Mouse (Mus musculus): ENCODE results near the gene Acp7. TPM values are rescaled to one million over a fixed set of nuclear protein-coding genes. Genes with fewer than 3 reads are reported as not detected.
"Not testable (repeated sequence)": the region's sequence is repeated elsewhere in the genome, so short reads cannot be mapped to it uniquely, and the experiment has no call there.

Gene Acp7
- polyA plus RNA-seq, 1 experiment from 2014 or later = 1.3 TPM

GRCm38 (mm10) chr7:28647016-28647415 lies 15.9 kb upstream of the Acp7 start:
- H3K36me3 ChIP-seq = no peaks in the 10 kb centered on the region
- no peak overlapping the region for H3K9ac ChIP-seq
- no peak overlapping the region for H3K27ac ChIP-seq (replicated peaks)
- no peak overlapping the region for H3K4me2 ChIP-seq (replicated peaks)
- 46% methylated on average over 7 of the region's 7 CpGs for WGBS
- no peaks in the 10 kb centered on the region for H3K9me3 ChIP-seq (replicated peaks)
- no peaks in the 10 kb centered on the region for H3K27me3 ChIP-seq
- ATAC-seq (ENCODE audit: insufficient number of reproducible peaks, low FRiP score, low TSS enrichment, low read depth) = no peak
- H3K4me1 ChIP-seq = no peaks in the 10 kb centered on the region
- no peak overlapping the region for H3K4me3 ChIP-seq (replicated peaks)

- Histone ChIP-seq H3K27me3 (no peaks in the 10 kb centered on the region), H3K27ac (replicated peaks) (no peak overlapping the region), H3K9me3 (replicated peaks) (no peaks in the 10 kb centered on the region), H3K4me2 (replicated peaks) (no peak overlapping the region), H3K36me3 (no peaks in the 10 kb centered on the region), H3K4me3 (replicated peaks) (no peak overlapping the region), H3K4me1 (no peaks in the 10 kb centered on the region), H3K9ac (no peak overlapping the region)
- 74% methylated on average over 2 of the region's 2 CpGs for WGBS
- ATAC-seq (ENCODE audit: insufficient number of reproducible peaks, low FRiP score, low TSS enrichment, low read depth) = no peak
Observed at GRCm38 (mm10) chr7:28645947-28646475, 14.9 kb upstream of the Acp7 start.

- Histone ChIP-seq H3K4me2 (replicated peaks) (no peak overlapping the region), H3K27ac (replicated peaks) (no peak overlapping the region), H3K27me3 (no peaks in the 10 kb centered on the region), H3K4me3 (replicated peaks) (no peak overlapping the region), H3K9ac (no peak overlapping the region), H3K4me1 (no peaks in the 10 kb centered on the region), H3K9me3 (replicated peaks) (no peaks in the 10 kb centered on the region), H3K36me3 (no peaks in the 10 kb centered on the region)
- 50% methylated on average over 6 of the region's 6 CpGs for WGBS
- no peak for ATAC-seq (ENCODE audit: insufficient number of reproducible peaks, low FRiP score, low TSS enrichment, low read depth)
Observed at GRCm38 (mm10) chr7:28645366-28645765, 14.2 kb upstream of the Acp7 start.

GRCm38 (mm10) chr7:28641546-28641945 lies 10.4 kb upstream of the Acp7 start:
- H3K4me3 ChIP-seq (replicated peaks) = no peak overlapping the region
- no peaks in the 10 kb centered on the region for H3K27me3 ChIP-seq
- H3K4me1 ChIP-seq = no peaks in the 10 kb centered on the region
- H3K4me2 ChIP-seq (replicated peaks) = no peak overlapping the region
- no peak for ATAC-seq (ENCODE audit: insufficient number of reproducible peaks, low FRiP score, low TSS enrichment, low read depth)
- no peak overlapping the region for H3K9ac ChIP-seq
- no peak overlapping the region for H3K27ac ChIP-seq (replicated peaks)
- no peaks in the 10 kb centered on the region for H3K36me3 ChIP-seq
- WGBS = 60% methylated on average over 8 of the region's 8 CpGs
- H3K9me3 ChIP-seq (replicated peaks) = no peaks in the 10 kb centered on the region

GRCm38 (mm10) chr7:28637511-28637910 lies 6.4 kb upstream of the Acp7 start:
- no peak overlapping the region for H3K4me3 ChIP-seq (replicated peaks)
- no peak overlapping the region for H3K4me2 ChIP-seq (replicated peaks)
- H3K9ac ChIP-seq = no peak overlapping the region
- 16% methylated on average over 8 of the region's 8 CpGs for WGBS
- ATAC-seq (ENCODE audit: insufficient number of reproducible peaks, low FRiP score, low TSS enrichment, low read depth) = no peak
- no peaks in the 10 kb centered on the region for H3K27me3 ChIP-seq
- no peaks in the 10 kb centered on the region for H3K4me1 ChIP-seq
- no peak overlapping the region for H3K27ac ChIP-seq (replicated peaks)
- H3K9me3 ChIP-seq (replicated peaks) = no peaks in the 10 kb centered on the region
- no peaks in the 10 kb centered on the region for H3K36me3 ChIP-seq

- Histone ChIP-seq H3K4me2 (replicated peaks) (no peak overlapping the region), H3K27ac (replicated peaks) (no peak overlapping the region), H3K4me3 (replicated peaks) (no peak overlapping the region), H3K9me3 (replicated peaks) (no peaks in the 10 kb centered on the region), H3K9ac (no peak overlapping the region), H3K4me1 (peaks cover 12% of the 10 kb centered on the region), H3K27me3 (peaks cover 26% of the 10 kb centered on the region), H3K36me3 (no peaks in the 10 kb centered on the region)
- no peak for ATAC-seq (ENCODE audit: insufficient number of reproducible peaks, low FRiP score, low TSS enrichment, low read depth)
- 47% methylated on average over 4 of the region's 4 CpGs for WGBS
Observed at GRCm38 (mm10) chr7:28634128-28634527, 3.0 kb upstream of the Acp7 start.

- no peaks in the 10 kb centered on the region for H3K36me3 ChIP-seq
- no peak overlapping the region for H3K27ac ChIP-seq (replicated peaks)
- WGBS = 76% methylated on average over 5 of the region's 5 CpGs
- H3K4me2 ChIP-seq (replicated peaks) = no peak overlapping the region
- H3K4me1 ChIP-seq = peaks cover under 1% of the 10 kb centered on the region
- H3K9me3 ChIP-seq (replicated peaks) = no peaks in the 10 kb centered on the region
- no peak overlapping the region for H3K4me3 ChIP-seq (replicated peaks)
- H3K9ac ChIP-seq = no peak overlapping the region
- no peak for ATAC-seq (ENCODE audit: insufficient number of reproducible peaks, low FRiP score, low TSS enrichment, low read depth)
- H3K27me3 ChIP-seq = peaks cover 12% of the 10 kb centered on the region
Observed at GRCm38 (mm10) chr7:28624791-28625190, 6.3 kb downstream of the Acp7 start.

- H3K9me3 ChIP-seq (replicated peaks) = no peaks in the 10 kb centered on the region
- H3K27me3 ChIP-seq = no peaks in the 10 kb centered on the region
- H3K4me1 ChIP-seq = no peaks in the 10 kb centered on the region
- H3K4me3 ChIP-seq (replicated peaks) = no peak overlapping the region
- WGBS = 39% methylated on average over 9 of the region's 9 CpGs
- ATAC-seq (ENCODE audit: insufficient number of reproducible peaks, low FRiP score, low TSS enrichment, low read depth) = no peak
- no peak overlapping the region for H3K9ac ChIP-seq
- H3K27ac ChIP-seq (replicated peaks) = no peak overlapping the region
- no peaks in the 10 kb centered on the region for H3K36me3 ChIP-seq
- no peak overlapping the region for H3K4me2 ChIP-seq (replicated peaks)
Observed at GRCm38 (mm10) chr7:28619098-28619715, 11.9 kb downstream of the Acp7 start.

GRCm38 (mm10) chr7:28605951-28606350 lies 25.2 kb downstream of the Acp7 start:
- Histone ChIP-seq H3K4me2 (replicated peaks) (no peak overlapping the region), H3K27me3 (no peaks in the 10 kb centered on the region), H3K4me1 (0 out of 2 replicates have a peak, but pooled peaks cover 6% of the 10 kb centered on the region), H3K9me3 (replicated peaks) (no peaks in the 10 kb centered on the region), H3K27ac (replicated peaks) (no peak overlapping the region), H3K36me3 (no peaks in the 10 kb centered on the region), H3K4me3 (replicated peaks) (no peak overlapping the region), H3K9ac (no peak overlapping the region)
- 89% methylated on average over 8 of the region's 8 CpGs for WGBS
- ATAC-seq (ENCODE audit: insufficient number of reproducible peaks, low FRiP score, low TSS enrichment, low read depth) = no peak

- H3K4me2 ChIP-seq (replicated peaks); H3K4me3 ChIP-seq (replicated peaks); ATAC-seq (ENCODE audit: insufficient number of reproducible peaks, low FRiP score, low TSS enrichment, low read depth); H3K27me3 ChIP-seq; H3K36me3 ChIP-seq; H3K4me1 ChIP-seq; H3K9ac ChIP-seq; H3K9me3 ChIP-seq (replicated peaks); H3K27ac ChIP-seq (replicated peaks): not testable (repeated sequence)
- 78% methylated on average over 2 of the region's 2 CpGs for WGBS
Observed at GRCm38 (mm10) chr7:28603788-28604187, 27.3 kb downstream of the Acp7 start.

GRCm38 (mm10) chr7:28603136-28603535 lies 28.0 kb downstream of the Acp7 start:
- H3K27ac ChIP-seq (replicated peaks) = no peak overlapping the region
- H3K4me2 ChIP-seq (replicated peaks) = no peak overlapping the region
- no peak overlapping the region for H3K9ac ChIP-seq
- no peaks in the 10 kb centered on the region for H3K36me3 ChIP-seq
- H3K27me3 ChIP-seq = no peaks in the 10 kb centered on the region
- peaks cover 10% of the 10 kb centered on the region; the same call in 1 of the 2 replicates for H3K4me1 ChIP-seq
- WGBS = 73% methylated on average over 5 of the region's 5 CpGs
- H3K9me3 ChIP-seq (replicated peaks) = no peaks in the 10 kb centered on the region
- H3K4me3 ChIP-seq (replicated peaks) = no peak overlapping the region
- ATAC-seq (ENCODE audit: insufficient number of reproducible peaks, low FRiP score, low TSS enrichment, low read depth) = no peak

- Histone ChIP-seq H3K9ac (no peak overlapping the region), H3K27me3 (no peaks in the 10 kb centered on the region), H3K4me2 (replicated peaks) (no peak overlapping the region), H3K4me1 (peaks cover 17% of the 10 kb centered on the region), H3K36me3 (no peaks in the 10 kb centered on the region), H3K4me3 (replicated peaks) (no peak overlapping the region), H3K27ac (replicated peaks) (peak overlapping the region; percentile 9; the same call in 1 of the 2 replicates), H3K9me3 (replicated peaks) (no peaks in the 10 kb centered on the region)
- ATAC-seq (ENCODE audit: insufficient number of reproducible peaks, low FRiP score, low TSS enrichment, low read depth) = no peak
- 18% methylated on average over 7 of the region's 7 CpGs for WGBS
Observed at GRCm38 (mm10) chr7:28601668-28602067, 29.5 kb downstream of the Acp7 start.

Measured in embryonic facial prominence, embryonic 15.5 days (tissue).